Mouse (Mus musculus) kidney, adult 18-20 months (tissue): ENCODE data around the gene Hspa1l.
"Not testable (repeated sequence)": the region's sequence is repeated elsewhere in the genome, so short reads cannot be mapped to it uniquely, and the experiment has no call there.

Source experiments
- DNase-seq: peaks from one replicate; pipeline ENCODE4 v3.0.0; 2021

Hspa1l gene

GRCm38 (mm10) chr17:35005158-35005557 is 32.7 kb downstream of the Hspa1l start:
- no peak for DNase-seq

GRCm38 (mm10) chr17:35005902-35006301 is 33.4 kb downstream of the Hspa1l start:
- not testable (repeated sequence) for DNase-seq

- DNase-seq, result no peak
Observed at GRCm38 (mm10) chr17:35007387-35007991, 35.0 kb downstream of the Hspa1l start.

- DNase-seq, result no peak
Observed at GRCm38 (mm10) chr17:35009586-35009985, 37.1 kb downstream of the Hspa1l start.

- no peak for DNase-seq
Observed at GRCm38 (mm10) chr17:35011440-35011839, 38.9 kb downstream of the Hspa1l start.

GRCm38 (mm10) chr17:35012430-35012829 is 39.9 kb downstream of the Hspa1l start:
- DNase-seq, result no peak

- no peak for DNase-seq
Observed at GRCm38 (mm10) chr17:35013221-35013620, 40.7 kb downstream of the Hspa1l start.

GRCm38 (mm10) chr17:35015296-35015695 is 42.8 kb downstream of the Hspa1l start:
- DNase-seq, result no peak

- peak; percentile 33 for DNase-seq
Observed at GRCm38 (mm10) chr17:35016376-35016775, 43.9 kb downstream of the Hspa1l start, which contains the start of gene Vwa7. TSS of gene Vwa7 (plus strand) at chr17:35016579.

- DNase-seq, result no peak
Observed at GRCm38 (mm10) chr17:35016791-35017705, 44.5 kb downstream of the Hspa1l start.

GRCm38 (mm10) chr17:35017706-35018030 is 45.2 kb downstream of the Hspa1l start:
- no peak for DNase-seq

- DNase-seq, result no peak
Observed at GRCm38 (mm10) chr17:35018171-35018570, 45.7 kb downstream of the Hspa1l start.

GRCm38 (mm10) chr17:35019894-35020293 is 47.4 kb downstream of the Hspa1l start:
- no peak for DNase-seq

- DNase-seq, result no peak
Observed at GRCm38 (mm10) chr17:35020551-35020950, 48.0 kb downstream of the Hspa1l start.

- DNase-seq, result peak; percentile 91
Observed at GRCm38 (mm10) chr17:35021163-35021808, 48.8 kb downstream of the Hspa1l start.

- DNase-seq, result peak; percentile 10
Observed at GRCm38 (mm10) chr17:35021842-35022477, 49.5 kb downstream of the Hspa1l start.

GRCm38 (mm10) chr17:35022541-35023060 is 50.1 kb downstream of the Hspa1l start:
- DNase-seq, result no peak

GRCm38 (mm10) chr17:35023221-35023620 is 50.7 kb downstream of the Hspa1l start:
- no peak for DNase-seq

- no peak for DNase-seq
Observed at GRCm38 (mm10) chr17:35023756-35024155, 51.3 kb downstream of the Hspa1l start.

- DNase-seq, result no peak
Observed at GRCm38 (mm10) chr17:35024261-35024660, 51.8 kb downstream of the Hspa1l start.

- no peak for DNase-seq
Observed at GRCm38 (mm10) chr17:35024691-35025488, 52.4 kb downstream of the Hspa1l start.

- no peak for DNase-seq
Observed at GRCm38 (mm10) chr17:35026206-35026605, 53.7 kb downstream of the Hspa1l start.
